Mouse (Mus musculus): Measurements from ENCODE around the gene Rps15.
"Not testable (repeated sequence)": the region's sequence is repeated elsewhere in the genome, so short reads cannot be mapped to it uniquely, and the experiment has no call there.

The Rps15 gene

DNA sequence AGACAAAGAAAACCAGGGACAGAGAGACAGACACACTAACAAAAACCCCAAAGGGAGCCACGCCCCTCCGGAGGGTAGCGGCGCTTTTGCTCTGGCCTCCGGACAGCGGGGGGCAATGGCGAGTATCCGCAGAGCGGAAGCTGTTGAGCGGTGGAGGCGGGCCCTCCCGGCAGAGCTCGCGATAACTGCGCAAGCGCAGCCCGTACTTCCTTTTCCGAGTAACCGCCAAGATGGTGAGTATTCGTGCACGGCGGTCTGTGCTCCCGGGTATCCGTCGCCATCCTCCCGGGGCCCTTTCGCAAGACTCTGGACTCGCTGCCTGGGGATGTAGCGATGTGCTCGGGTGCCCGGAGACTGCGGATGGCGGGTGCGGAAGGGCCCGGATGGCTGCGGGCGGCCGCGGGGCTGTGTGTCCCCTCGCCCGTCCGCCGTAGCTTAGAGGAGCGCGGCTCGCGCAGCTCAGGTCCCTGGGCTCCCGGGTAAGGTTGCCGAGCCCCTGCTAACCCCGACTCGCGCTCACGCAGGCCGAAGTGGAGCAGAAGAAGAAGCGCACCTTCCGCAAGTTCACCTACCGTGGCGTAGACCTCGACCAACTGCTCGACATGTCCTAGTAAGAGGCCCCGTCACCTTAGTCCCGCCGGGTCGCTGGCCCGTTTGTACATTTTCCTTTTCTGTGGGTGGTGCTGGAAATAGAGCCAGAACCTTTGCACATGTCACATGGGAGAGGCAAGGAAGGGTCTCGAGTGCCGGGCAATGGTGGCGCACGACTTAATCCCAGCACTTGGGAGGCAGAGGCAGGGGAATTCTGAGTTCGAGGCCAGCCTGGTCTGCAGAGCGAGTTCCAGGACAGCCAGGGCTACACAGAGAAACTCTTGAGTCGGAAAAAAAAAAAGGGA, at the start of gene Rps15:
Rps15 (plus strand) TSS at position 203 of the 896 bp plus-strand sequence.
- peak; percentile 97 for DNase-seq (ENCODE audit: low spot score)

DNA sequence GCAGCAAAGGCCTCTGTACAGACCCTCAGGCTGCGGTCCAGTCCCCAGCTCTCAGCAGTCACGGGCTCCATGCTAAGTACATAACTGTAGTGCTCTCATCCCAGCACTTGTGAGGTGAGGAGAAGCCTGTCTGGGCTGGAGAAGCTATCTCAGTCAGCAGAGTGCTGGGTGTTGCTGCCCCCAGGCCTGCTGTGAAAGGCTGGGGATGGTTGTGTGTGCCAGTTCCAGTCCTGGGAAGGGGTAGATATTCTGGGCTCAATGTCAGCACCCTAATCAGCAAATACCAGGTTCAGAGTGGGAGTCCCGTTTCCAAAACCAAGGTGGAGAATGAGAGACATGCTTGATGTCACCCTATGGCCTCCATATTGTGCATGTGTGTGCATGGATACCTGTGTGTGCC, 49.6 kb upstream of the Rps15 start:
- no peak for DNase-seq (ENCODE audit: low spot score)

DNA sequence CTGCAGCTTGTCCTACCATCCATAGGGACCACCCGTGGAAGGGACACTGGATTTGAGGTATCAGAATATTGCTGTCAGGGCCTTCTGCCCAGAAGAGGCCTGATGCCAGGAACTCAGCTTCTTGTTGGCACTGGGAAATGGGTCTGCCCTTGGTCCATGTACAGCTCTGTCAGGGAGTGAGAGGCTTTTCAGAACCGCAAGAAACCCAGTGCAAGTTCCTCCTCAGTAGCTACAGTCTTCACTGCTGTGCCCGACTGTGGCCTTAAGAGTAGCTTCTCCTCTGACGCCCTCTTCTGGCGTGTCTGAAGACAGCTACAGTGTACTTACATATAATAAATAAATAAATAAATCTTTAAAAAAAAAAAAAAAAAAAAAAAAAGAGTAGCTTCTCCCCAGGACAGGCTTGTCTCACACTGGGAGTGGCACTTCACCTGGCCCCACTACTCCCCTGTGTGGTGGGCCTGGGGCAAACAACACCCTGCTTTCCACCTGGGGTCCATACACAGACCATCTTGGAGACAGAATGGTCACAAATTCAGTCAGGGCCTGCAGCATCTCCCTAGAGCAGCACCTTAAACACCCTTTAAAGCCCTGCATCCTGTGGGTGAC, 47.4 kb upstream of the Rps15 start:
- peak; percentile 69 for DNase-seq (ENCODE audit: low spot score)

DNA sequence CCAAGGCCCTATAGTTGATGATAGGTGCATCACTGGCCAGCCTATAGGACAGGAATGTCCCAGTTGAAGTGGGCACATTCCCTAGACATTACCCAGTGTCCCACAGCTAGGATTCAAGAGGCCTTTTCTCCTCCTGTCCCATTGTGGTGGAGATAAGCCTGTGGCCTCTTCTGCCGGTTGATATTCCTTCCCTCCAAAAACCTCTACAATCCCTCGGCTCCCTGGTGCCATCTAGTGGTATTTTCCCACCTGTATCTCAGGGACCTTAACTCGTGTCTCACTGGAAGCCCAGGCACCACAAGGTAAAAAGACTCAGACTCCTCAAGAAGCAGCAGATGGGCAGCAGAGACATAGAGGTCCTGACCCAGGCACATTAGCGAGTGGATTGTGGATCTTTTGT, 46.7 kb upstream of the Rps15 start:
- peak; percentile 88 for DNase-seq (ENCODE audit: low spot score)

DNA sequence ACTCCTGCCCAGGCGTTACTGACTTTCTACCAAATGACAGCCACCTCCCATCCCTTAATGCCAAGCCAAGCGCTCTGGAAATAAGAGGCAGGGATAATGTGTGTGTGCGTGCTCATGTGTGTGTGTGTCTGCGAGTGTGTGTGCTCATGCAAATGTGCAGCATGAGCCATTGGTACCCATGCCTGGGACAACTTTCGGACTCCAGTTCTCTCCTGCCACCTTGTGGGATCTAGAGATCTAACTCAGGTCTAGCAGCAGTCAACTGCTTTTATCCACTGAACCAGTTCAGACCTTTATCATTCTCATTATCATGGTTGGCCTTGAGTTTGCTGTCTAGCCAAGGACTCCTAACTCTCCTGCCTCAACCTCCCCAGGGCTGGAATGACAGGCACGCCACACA, 44.4 kb upstream of the Rps15 start:
- DNase-seq (ENCODE audit: low spot score): peak; percentile 76

DNA sequence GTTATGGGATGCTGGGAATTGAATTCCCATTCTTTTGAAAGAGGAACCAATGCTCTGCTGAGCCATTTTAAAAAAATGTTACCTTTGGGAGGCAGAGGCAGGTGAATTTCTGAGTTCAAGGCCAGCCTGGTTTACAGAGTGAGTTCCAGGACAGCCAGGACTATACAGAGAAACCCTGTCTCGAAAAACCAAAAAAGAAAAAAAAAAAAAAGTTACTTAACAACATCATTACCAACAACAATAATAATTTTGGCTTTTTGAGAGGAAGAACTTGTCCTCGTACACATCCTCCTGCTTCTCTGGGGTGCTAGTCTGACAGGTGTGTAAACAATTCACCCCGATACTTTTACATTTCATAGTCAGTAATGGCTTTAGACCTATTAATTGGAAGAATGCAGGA, 43.8 kb upstream of the Rps15 start:
- DNase-seq (ENCODE audit: low spot score): not testable (repeated sequence)

DNA sequence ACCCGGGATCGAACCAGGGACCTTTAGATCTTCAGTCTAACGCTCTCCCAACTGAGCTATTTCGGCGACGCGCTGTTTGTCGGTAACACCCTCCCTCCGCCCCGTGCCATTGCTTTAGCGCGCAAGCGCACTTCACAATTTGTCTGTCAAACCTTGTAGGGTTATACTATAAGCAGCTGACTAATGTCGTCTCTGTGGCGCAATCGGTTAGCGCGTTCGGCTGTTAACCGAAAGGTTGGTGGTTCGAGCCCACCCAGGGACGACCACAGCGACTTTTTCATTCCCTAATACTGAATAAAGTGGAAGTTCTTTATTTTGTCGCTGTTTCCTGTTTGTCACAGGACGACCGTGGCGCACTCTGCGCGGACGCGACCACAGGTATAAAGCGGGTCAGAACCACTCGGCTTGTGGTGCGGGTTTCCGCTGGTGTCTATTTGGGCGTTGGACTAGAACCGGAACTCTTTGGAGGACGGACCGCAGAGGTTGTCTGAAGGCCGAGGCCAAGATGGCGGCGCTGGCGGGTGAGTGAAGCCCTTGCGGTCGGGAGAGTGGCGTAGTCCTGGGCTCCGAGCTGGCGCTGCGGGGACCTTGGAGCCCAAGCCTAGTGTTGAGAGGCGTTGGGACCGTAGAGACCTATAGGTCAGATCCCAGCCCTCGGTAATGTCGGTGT, 43.1 kb upstream of the Rps15 start, which contains the start of gene Ndufs7:
Ndufs7 (plus strand) TSS at position 151 of the 670 bp plus-strand sequence.
- peak; percentile 93 for DNase-seq (ENCODE audit: low spot score)

DNA sequence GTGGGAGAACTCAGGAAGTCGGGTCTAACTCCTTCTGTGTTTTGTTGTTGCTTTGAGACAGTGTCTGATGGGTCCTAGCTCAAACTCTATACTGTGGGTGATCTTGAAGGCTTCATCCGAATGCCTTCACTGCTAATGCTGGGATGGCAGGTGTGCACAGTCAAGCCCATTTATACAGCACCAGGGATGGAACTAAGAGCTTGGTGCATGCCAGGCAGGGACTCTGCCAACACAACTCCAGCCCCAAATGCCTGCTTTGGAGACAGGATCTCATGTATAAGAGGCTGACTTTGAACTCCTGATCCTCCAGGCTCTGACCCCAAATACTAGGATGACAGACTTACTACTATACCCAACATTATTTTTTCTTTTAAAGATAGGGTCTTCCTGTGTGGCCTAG, 42.2 kb upstream of the Rps15 start:
- no peak for DNase-seq (ENCODE audit: low spot score)

DNA sequence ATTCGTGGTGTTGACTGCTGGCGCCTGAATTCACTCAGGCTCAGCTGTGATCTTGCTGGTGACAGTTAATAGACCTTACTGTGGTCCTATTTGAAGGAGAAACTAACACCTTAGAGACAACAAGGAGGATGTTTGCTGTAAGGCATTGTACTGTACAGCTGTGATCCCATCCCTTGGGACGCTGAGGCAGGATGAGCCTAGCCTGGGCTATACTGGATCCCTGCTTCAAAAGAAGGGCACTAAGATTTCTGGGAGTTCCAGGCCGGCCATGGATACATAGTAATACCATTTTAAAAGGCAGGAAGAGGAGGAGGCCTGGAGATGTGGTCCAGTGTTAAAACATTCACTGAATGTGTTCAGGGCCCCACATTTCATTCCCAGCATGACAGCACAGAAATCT, 41.7 kb upstream of the Rps15 start:
- no peak for DNase-seq (ENCODE audit: low spot score)

DNA sequence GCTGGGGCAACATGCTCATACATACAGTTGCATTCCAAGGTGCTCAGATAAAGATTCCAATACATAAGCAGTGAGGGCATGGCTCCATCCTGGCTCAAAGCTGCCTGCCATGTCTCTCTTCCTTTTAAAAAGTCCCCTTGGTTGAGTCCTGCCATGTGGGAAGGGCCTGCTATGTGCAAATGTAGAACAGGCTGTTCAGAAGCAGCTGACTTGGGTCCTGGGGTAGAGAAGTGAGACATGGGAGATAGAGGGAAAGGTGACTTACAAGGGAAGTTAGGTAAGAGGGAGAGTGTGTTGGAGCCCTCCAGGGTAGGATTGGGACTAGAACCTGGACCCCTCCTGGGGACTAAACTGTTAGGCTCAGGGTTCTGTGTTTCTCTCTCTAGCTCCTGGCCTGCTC, 40.2 kb upstream of the Rps15 start:
- DNase-seq (ENCODE audit: low spot score): no peak

DNA sequence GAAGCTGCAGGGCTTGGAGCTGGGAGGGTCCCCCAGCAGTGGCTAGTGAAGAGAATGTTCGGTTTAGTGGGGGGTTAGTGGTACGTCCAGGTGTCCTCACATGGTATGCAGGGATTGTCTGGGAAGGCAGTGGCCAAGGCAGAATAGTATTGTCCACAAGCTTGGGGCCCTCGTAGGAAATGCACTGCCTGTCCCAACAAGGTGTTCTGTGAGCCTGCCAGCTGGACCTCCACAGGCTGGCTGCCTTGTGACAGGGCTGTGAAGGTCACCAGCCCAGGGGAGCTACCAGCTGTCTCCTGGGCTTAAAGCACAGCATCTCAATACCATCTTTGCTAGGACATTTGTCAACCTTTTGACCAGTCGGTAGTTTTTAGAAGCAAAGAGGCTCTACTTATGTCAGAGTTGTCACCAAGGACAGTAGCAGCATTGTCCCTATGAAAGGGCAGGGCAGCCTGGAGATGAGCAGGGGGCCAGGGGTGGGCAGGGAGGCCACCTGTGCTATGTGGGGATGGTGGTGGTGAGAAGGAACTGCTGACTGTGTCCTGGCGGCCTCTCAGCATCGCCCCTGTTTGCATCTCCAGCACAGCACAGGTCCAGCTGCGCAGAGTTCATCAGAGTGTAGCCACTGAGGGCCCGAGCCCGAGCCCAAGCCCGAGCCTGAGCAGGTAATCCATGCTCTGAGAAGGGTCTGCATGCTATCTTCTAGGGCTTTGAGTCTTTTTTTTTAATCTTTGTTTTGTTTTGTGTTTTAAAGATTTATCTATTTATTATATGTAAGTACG, 39.6 kb upstream of the Rps15 start:
- DNase-seq (ENCODE audit: low spot score): no peak

DNA sequence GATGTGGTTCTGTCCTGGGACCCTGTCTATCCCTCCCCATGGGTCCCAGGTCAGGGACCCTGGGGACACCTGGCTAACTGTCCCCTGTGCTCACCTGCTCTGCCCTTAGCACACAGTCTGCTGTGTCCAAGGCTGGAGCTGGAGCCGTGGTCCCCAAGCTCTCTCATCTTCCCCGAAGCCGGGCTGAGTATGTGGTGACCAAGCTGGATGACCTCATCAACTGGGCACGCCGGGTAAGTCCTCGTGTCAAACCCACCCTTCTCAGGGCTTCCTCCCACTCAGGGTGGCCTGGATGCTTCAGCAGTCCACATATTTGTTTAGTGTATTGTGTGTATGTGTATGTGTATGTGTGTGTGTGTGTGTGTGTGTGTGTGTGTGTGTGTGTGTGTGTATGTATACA, 38.7 kb upstream of the Rps15 start:
- no peak for DNase-seq (ENCODE audit: low spot score)

DNA sequence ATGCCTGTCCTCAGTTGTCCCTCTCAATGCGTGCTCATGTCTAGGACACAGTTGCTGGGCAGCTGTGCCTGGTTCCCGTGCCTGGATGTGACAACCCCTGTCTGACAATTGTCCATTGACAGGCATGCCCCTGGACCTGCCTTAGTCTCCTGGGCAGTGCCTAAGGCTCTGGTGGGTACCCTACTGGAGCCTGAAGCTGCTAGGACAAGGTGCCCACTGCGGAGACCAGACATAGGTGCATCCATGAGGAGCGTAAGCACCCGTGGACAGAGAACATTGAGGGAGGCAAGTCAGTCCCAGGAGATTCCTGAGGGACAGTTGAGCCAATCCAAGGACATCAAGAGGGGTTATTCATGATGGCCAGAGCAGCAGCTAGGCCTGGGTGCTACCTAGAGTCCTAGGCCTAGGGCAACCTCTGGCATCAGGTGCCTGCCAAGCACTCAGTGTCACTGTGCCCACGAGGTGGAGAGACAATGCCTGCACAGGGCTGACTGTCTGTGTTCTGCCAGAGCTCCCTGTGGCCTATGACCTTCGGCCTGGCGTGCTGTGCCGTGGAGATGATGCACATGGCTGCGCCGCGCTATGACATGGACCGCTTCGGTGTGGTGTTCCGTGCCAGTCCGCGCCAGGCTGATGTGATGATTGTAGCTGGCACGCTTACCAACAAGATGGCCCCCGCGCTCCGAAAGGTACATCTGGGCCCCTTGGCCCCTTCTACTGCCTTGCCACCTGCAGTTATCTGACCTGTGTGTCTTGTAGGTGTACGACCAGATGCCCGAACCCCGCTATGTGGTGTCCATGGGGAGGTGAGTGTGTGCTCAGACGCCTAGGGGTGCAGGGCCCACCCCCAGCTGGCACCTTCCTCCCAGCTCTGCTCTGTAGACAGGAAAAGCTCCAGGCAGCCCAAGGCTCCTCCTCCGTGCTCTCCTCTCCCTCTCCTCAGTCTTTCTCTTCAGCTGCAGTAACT, 37.6 kb upstream of the Rps15 start:
- no peak for DNase-seq (ENCODE audit: low spot score)

DNA sequence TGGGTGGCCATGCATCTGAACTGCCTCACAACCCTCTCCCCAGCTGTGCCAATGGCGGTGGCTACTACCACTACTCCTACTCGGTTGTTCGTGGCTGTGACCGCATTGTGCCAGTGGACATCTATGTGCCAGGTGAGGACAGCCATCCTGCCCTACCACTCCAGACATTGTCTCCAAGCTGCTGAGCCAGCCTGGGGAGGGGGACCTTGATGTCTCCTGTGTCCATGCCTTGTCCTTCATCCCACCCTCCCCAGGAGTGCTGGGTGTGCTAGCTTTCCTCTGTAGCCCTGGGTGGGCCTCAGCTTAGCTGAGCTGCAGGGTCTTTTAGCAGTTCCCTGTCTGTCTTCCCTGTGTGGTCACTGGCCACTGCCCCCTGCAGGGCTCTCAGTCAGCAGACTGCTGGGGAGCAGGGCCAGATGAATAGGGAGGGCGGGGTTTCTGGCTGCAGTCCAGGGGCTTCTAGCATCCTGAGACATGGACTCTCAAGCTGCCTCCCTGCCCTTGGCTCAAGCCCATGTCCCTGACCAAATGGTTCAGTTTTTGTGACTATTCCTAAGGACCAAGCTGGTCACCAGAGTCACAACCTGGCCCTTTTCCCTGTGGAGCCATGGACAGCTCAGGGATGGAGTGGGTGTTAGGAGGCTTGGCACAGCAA, 36.2 kb upstream of the Rps15 start:
- peak; percentile 83 for DNase-seq (ENCODE audit: low spot score)

DNA sequence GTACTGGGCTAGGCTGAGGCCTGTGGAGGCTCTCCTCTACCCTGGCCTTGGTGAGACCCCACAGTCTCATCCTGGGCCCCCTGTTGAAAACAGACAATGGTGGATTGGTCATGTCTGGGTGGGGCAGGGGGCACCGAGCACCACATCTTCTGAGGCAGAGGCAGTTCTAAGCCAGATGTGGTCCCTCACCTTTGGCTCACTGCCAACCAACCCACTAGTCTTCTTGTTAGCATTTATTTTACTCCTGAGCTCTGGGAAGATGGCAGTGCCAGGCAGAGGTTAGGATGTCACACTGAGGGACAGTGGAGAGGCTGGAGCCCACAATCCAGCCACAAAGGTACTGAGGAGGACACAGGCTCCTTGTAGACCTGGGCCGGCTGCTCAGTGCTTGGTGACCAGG, 34.3 kb upstream of the Rps15 start:
- DNase-seq (ENCODE audit: low spot score): no peak

DNA sequence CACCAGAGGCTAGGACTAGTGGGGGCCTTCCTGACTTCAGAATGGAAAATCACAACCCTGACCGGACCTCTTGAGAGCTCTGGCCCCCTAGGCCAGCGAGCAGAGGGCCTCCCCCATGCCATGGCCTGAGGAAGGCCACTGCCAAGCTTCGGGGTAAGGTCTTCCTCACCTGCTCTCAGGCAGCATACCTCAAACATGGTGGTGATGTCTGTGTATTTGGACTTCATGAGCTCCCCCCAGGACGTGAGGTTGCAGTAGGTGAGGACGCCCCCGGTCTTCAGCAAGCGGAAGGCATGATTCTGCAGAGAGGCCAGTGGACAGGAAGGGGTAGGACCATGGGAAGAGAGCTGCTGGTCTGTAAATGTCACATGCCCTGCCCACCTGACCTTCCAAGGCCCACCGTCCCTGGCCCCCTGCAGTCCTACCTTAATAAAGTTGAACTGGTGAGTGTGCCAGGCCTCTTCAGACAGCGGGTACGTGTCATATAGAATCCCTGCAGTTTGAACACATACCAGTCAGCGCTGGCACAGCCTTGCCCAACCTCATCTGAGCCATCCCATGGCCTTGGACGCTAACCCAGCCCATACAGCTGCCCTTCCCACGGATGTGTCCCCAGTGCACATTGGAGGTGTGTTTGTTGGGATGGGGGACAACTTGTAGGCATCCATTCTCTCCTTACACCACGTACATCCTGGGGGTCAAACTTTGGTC, 33.3 kb upstream of the Rps15 start:
- DNase-seq (ENCODE audit: low spot score): no peak

DNA sequence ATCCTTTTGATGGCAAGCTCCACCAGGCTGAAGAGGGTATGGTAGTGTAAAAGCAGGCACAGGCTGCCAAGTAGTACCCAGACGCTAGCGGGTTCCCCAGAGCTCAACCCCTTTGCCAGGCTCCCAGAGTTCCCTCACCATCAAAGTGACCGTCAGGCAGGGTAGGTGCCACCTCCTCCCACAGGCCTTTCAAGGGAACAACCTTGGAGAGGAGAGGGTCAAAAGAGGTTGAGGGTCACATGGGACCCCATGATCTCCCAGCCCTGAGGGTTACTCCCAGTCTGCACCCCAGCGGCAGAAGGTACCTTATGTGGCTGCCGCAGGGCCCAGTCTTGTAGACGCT, 32.8 kb upstream of the Rps15 start:
- no peak for DNase-seq (ENCODE audit: low spot score)

DNA sequence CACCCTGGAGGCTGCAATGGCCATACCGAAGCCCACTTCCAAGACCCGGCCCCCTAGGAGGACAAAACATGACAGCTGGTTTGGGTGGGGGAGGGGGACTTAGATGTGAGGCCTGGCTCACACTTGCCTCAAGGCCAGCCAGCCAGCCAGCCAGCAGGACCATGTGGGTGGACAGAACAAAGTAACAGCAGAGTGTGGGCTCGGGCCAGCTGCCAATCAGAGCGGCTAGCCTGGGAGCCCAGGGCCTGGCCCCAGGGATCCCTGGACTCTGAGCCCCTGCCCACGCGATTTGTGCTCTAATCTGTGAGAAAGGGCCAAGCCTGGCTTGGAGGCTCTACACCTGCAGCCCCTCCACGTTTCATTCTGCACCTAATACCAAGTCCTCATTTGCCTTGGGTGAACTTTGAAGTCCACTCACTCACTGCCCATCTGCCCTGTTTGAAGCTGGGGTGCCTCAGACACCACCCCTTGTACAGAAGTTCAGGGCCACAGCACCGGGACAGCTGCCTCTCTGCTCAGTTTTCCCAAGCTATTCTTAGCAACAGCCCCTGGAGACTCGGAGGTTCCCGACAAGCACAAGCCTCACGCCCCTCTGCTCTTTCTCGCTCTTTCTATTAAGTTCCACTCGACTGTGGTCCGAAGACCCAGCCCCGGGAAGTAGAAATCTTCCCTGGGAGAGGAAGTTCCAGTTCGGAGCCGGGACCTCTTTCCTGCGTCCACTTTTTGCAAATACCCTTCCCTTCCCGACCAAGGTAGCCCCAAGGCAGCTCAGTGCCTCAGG, 32.2 kb upstream of the Rps15 start:
- peak; percentile 79 for DNase-seq (ENCODE audit: low spot score)
